ENCODE assay signal across 18 mouse cellular contexts in the genomic region with DNA sequence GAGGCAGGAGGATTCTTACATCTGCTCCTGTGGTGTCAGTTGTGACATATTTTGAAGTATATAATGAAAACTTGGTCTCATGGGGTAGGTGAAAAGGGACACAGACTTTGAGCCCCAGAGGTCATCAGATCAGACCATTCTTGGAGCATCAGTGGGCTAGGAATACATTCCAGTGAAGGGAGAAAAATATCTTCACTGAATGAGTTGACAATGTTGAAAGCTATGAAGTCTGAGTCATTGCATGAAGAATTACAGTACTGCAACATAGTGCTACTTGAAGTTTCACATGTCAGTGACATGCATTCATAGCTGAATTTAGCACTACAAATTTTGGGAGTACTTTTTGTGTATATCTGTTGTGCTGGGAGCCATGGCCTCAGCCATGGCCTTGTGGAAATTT.
"Had no signal": no experiment of that assay in that cellular context is flagged by ENCODE, and none has a peak within 500 bp of the region (broad histone marks: within the 10 kb centered on the region; RNA-seq: fewer than 3 reads in every experiment).

No protein-coding gene starts in this region.

- H3K4me1 ChIP-seq: midbrain, embryonic 12.5 days; neural tube, embryonic 13.5 days; neural tube, embryonic 15.5 days had no signal

- H3K27me3 ChIP-seq: midbrain, embryonic 12.5 days; neural tube, embryonic 13.5 days; neural tube, embryonic 15.5 days had no signal

- DNase-seq: lung, adult 18-20 months; lung, embryonic 14.5 days; lung, postnatal 10 days; lung, postnatal 4 days; midbrain, embryonic 14.5 days; retina, postnatal 1 day; right cerebral cortex, adult 18-20 months; right cerebral cortex, postnatal 25 days; right cerebral cortex, postnatal 4 days; spleen, adult 18-20 months; thymus, adult 18-20 months; thymus, postnatal 14 days; thymus, postnatal 36 days had no signal

- H3K27ac ChIP-seq: liver, embryonic 14.5 days; midbrain, embryonic 12.5 days; neural tube, embryonic 13.5 days; neural tube, embryonic 15.5 days had no signal

- H3K4me3 ChIP-seq: midbrain, embryonic 12.5 days; myocyte; neural tube, embryonic 13.5 days; neural tube, embryonic 15.5 days had no signal
